Mouse (Mus musculus): ENCODE measurements around the gene Rnf34. TPM values are rescaled to one million over a fixed set of nuclear protein-coding genes. Genes with fewer than 3 reads are reported as not detected.
A peak's percentile ranks its signal among the peaks of the same experiment; 100 is the strongest.

Rnf34 gene
- polyA plus RNA-seq, 1 experiment from 2014 or later: 38.1 TPM

DNA sequence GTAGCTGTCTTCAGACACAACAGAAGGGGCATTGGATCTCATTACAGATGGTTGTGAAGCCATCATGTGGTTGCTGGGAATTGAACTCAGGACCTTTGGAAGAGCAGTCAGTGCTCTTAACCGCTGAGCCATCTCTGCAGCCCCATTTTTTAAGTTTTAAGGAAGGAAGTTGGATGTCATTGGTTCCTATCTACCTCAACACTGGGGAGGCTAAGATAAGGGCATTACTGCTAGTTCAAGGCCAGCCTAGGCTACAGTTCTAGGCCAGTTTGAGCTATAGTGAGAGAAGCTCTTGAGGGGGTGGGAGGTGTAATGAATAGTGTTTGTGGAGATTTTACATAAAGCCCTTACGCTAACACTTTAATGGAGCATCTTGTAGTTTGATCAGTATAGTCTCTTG lies 13.2 kb downstream of the Rnf34 start:
- no peaks in the 10 kb centered on the region for H3K27me3 ChIP-seq
- in situ Hi-C loops (cut with MboI; ENCODE audit: low pct_unique_long_range_greater_than_20kb): no loop called here
- no peak for TF ChIP-seq CTCF (IDR thresholded peaks at IDR 0.05)
- DNase-seq (ENCODE audit: low read depth, low spot score) (no peak), ATAC-seq (no peak)
- CTCF ChIA-PET: interaction anchor here (1.1 to 1.6 kb wide), 4 partner anchors 10 to 19 kb away, joined by 3 to 5 read pairs (median 4); no protein-coding TSS in a partner anchor
- POLR2A ChIA-PET: interaction anchor here (1.0 kb wide), 1 partner anchor 12 kb away, joined by 3 read pairs; no protein-coding TSS in a partner anchor

DNA sequence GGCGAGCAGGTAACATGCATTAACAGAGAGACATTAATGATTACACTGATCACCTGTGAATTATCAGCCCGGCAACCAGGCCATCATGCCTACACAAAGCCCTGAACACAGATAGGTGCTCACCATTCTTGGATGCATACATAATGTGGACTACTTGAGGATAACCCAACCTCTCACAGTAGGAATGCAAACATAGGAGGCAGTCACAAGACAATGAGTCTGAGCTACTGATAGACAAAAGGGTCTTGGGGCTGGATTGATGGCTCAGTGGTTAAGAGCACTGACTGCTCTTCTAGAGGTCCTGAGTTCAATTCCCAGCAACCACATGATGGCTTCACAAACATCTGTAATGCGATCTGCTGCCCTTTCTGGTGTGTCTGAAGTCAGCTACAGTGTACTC lies 22.8 kb downstream of the Rnf34 start:
- H3K27me3 ChIP-seq: no peaks in the 10 kb centered on the region
- ATAC-seq (no peak), DNase-seq (ENCODE audit: low read depth, low spot score) (no peak)
- TF ChIP-seq CTCF (IDR thresholded peaks at IDR 0.05): no peak
- in situ Hi-C loops (cut with MboI; ENCODE audit: low pct_unique_long_range_greater_than_20kb): no loop called here
- ChIA-PET POLR2A (no interaction called here), CTCF (interaction anchor here (1.6 to 2.0 kb wide), 2 partner anchors 9 to 11 kb away, joined by 3 to 8 read pairs; no protein-coding TSS in a partner anchor)

DNA sequence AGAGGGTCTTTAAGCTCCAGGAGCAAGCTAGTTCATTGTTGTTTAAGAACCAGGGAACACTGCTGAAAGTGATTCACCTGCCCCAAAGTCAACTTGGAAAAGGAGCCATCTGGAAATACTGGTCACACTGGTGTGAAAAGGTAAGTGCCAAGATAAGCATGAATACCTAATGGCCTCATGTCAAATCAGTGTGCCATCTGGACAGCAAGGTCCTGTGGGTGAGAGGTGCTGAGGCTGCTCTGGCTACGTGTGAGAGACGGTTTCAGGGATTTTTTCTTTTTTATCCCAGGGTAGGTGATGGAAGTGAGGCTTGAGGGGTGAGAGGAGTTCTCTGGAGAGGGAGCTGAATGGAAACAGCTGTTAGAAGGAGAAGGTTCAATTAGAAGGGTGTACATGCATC lies 23.7 kb downstream of the Rnf34 start:
- no peak for TF ChIP-seq CTCF (IDR thresholded peaks at IDR 0.05)
- in situ Hi-C loops (cut with MboI; ENCODE audit: low pct_unique_long_range_greater_than_20kb): no loop called here
- CTCF ChIA-PET: interaction anchor here (0.6 to 2.0 kb wide), 3 partner anchors 10 to 21 kb away, joined by 3 to 8 read pairs (median 3); no protein-coding TSS in a partner anchor
- no peaks in the 10 kb centered on the region for H3K27me3 ChIP-seq
- ATAC-seq: no peak
- DNase-seq (ENCODE audit: low read depth, low spot score): no peak
- POLR2A ChIA-PET: no interaction called here

DNA sequence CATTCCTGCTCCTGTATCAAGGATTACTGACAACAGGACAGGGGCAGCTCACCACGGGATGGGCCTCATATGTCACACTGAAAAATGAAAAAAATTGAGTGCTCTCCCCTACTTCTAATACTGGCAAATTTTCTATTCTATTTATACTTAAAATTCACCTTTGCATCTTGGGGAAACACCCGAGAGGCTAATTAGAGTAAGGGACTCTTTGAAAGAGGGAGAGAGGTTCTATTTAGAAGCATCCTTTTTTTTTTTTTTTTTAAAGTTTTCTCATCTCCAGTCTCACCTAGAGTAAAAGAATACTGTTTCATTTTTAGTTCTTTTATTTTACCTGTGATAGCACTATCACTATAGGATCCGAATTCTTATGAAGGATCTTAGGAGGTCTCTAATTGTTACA lies 24.5 kb downstream of the Rnf34 start:
- H3K27me3 ChIP-seq: no peaks in the 10 kb centered on the region
- ChIA-PET POLR2A (no interaction called here), CTCF (interaction anchor here (1.0 to 2.0 kb wide), 2 partner anchors 10 to 20 kb away, joined by 3 to 8 read pairs; no protein-coding TSS in a partner anchor)
- in situ Hi-C loops (cut with MboI; ENCODE audit: low pct_unique_long_range_greater_than_20kb): no loop called here
- TF ChIP-seq CTCF (IDR thresholded peaks at IDR 0.05): no peak
- ATAC-seq: no peak
- DNase-seq (ENCODE audit: low read depth, low spot score): no peak

DNA sequence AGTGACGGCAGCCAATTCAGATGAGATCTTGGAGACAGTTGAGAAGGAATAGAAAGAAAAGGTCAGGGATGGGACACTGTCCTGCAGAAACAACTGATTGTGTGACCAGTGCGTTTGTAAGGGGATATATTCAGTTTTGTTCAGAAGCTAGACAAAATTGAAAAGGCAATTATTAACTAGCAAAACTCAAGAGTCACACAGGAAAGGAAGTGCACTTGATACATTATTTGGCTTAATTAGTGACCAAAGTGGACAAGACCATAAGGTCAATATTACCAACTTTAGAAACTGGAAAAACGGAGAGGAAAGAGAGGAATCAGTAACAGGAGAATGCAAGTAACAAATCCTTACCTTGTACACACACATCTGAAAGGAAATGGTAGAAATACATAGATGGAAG lies 26.8 kb downstream of the Rnf34 start:
- ChIA-PET POLR2A (no interaction called here), CTCF (interaction anchor here (1.5 kb wide), 1 partner anchor 13 kb away, joined by 4 read pairs; no protein-coding TSS in a partner anchor)
- DNase-seq (ENCODE audit: low read depth, low spot score) (no peak), ATAC-seq (no peak)
- TF ChIP-seq CTCF (IDR thresholded peaks at IDR 0.05): no peak
- no peaks in the 10 kb centered on the region for H3K27me3 ChIP-seq
- in situ Hi-C loops (cut with MboI; ENCODE audit: low pct_unique_long_range_greater_than_20kb): no loop called here

DNA sequence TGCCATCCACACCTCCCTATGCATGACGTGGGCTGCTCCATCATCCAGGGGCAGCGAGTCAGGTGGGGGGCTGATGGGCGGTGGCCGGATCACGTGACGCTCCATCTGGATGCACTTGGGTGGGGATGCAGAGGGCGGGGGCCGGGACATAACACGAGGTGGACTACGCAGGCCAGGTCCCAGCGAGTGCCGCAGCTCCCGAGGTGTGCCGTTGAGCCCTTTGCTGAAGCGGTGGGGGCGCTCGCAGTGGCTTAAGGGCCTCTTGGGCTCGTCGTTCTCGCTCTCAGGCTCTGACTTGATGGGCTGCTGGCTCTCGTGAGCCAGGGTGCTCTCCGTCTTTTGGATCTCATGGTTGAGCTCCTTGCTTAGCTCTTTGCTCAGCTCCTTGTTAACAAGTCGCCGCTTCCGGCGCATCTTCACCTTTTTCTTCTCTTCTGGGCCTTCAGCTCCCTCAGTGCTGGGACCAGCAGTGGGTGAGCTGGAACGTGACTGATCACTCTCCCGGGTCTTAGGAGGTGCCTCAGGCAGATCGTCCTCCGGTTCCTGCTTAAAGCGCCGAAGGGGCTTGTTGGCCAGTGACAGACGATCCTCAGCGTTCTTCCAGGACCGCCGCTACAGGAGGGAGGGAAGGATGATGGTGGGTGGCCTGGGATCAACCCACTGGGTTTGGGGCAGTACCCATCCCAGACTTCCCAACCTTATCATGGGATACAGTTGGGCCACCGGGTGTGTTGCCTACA lies 30.6 kb downstream of the Rnf34 start:
- in situ Hi-C loops (cut with MboI; ENCODE audit: low pct_unique_long_range_greater_than_20kb): no loop called here
- no peak for ATAC-seq
- no peaks in the 10 kb centered on the region for H3K27me3 ChIP-seq
- no peak for TF ChIP-seq CTCF (IDR thresholded peaks at IDR 0.05)
- ChIA-PET POLR2A (interaction anchor here (0.9 to 1.5 kb wide), 3 partner anchors 14 to 64 kb away, joined by 3 to 4 read pairs (median 3); no protein-coding TSS in a partner anchor), CTCF (interaction anchor here (1.1 to 2.8 kb wide), 10 partner anchors 11 to 74 kb away, joined by 3 to 13 read pairs (median 4); no protein-coding TSS in a partner anchor)
- DNase-seq (ENCODE audit: low read depth, low spot score): no peak

DNA sequence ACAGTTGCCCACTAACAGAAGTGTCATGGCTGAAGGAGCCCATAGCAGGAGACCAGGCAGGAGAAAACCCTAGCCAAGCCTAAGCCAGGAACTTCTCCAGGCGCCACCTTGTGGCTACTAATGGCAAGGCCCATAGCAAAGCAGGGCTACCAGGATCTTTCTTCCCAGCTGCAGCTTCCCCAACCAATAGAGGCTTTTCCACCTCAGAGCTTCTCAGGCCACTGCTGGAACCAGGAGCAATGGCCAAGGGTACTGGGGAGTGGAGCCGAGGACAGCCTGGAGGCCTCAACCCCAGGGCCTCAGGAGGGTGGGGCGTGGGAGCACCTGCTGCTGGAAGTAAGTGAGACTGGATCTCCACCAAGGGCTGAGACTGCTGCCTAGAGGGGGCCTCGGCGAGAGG lies 31.5 kb downstream of the Rnf34 start:
- TF ChIP-seq CTCF (IDR thresholded peaks at IDR 0.05): peak; percentile 96
- DNase-seq (ENCODE audit: low read depth, low spot score) (no peak), ATAC-seq (peak; percentile 37)
- in situ Hi-C loops (cut with MboI; ENCODE audit: low pct_unique_long_range_greater_than_20kb): no loop called here
- no peaks in the 10 kb centered on the region for H3K27me3 ChIP-seq
- ChIA-PET CTCF (interaction anchor here (0.7 to 2.8 kb wide), 12 partner anchors 9 to 74 kb away, joined by 3 to 13 read pairs (median 4); no protein-coding TSS in a partner anchor), POLR2A (interaction anchor here (0.9 to 1.5 kb wide), 2 partner anchors 15 to 28 kb away, joined by 3 to 4 read pairs; no protein-coding TSS in a partner anchor)

DNA sequence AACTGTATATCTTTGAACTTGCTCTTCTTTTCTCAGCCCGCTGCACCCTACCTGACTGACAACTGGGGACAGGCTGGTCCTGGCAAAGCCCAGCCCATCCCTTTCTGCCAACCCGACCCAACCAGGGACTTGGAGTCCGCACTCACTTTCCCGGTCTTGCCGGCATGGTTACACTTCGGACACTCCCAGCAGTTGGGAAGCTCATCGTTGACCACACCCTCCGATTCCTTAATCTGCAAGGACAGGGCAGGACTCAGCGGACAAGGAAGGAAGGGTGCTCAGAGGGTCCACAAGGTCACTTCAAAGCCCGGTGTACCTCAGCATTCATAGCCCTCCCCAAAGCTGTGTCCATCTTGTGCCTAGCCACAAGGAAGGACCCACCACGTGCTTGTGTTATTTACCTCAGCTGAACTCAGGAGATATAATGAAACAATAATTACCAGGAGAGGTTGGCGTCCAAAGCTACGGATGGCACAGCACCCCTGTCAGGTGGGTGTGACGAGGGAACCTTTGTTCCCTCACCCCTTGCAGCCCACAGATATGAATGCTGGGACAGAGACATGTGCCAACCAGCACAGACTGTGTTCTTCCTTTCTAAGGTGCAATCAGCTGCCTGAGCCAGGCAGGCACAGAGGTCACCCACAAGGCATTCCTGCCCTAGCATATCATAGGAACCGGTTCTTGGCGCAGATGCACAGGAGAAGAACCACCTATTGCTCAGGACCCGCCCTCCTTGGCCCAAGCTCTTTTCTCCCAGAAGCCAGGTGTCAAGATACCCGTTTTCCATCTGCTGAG lies 32.6 kb downstream of the Rnf34 start:
- in situ Hi-C loops (cut with MboI; ENCODE audit: low pct_unique_long_range_greater_than_20kb): no loop called here
- ATAC-seq (no peak), DNase-seq (ENCODE audit: low read depth, low spot score) (no peak)
- POLR2A ChIA-PET: interaction anchor here (0.7 kb wide), 1 partner anchor 41 kb away, joined by 3 read pairs; no protein-coding TSS in a partner anchor
- TF ChIP-seq CTCF (IDR thresholded peaks at IDR 0.05): no peak
- CTCF ChIA-PET: interaction anchor here (0.8 to 2.8 kb wide), 10 partner anchors 9 to 71 kb away, joined by 3 to 13 read pairs (median 4); no protein-coding TSS in a partner anchor
- no peaks in the 10 kb centered on the region for H3K27me3 ChIP-seq

DNA sequence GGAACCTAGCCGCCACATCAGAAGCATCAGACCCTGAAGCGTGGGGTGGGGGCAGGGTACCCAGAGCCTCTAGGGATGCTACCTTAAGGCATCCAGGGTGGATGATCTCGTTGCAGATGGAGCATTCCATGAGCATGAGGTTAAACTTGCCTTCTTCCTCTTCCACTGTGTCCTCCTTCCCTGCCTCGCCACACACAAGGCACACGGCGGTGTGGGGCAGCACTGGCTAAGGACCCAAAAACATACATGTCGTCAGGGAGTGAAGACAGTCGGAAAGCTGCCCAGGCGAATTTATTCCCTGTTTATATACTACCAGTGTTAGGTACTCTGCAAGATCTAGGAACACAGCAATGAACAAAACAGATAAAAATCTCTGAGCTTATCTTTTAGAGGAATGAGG lies 33.4 kb downstream of the Rnf34 start:
- DNase-seq (ENCODE audit: low read depth, low spot score) (no peak), ATAC-seq (no peak)
- POLR2A ChIA-PET: interaction anchor here (0.7 kb wide), 2 partner anchors 40 to 162 kb away, joined by 3 read pairs; no protein-coding TSS in a partner anchor
- CTCF ChIA-PET: interaction anchor here (0.9 to 2.8 kb wide), 5 partner anchors 10 to 71 kb away, joined by 3 to 8 read pairs (median 4); no protein-coding TSS in a partner anchor
- TF ChIP-seq CTCF (IDR thresholded peaks at IDR 0.05): no peak
- in situ Hi-C loops (cut with MboI; ENCODE audit: low pct_unique_long_range_greater_than_20kb): no loop called here
- H3K27me3 ChIP-seq: no peaks in the 10 kb centered on the region

DNA sequence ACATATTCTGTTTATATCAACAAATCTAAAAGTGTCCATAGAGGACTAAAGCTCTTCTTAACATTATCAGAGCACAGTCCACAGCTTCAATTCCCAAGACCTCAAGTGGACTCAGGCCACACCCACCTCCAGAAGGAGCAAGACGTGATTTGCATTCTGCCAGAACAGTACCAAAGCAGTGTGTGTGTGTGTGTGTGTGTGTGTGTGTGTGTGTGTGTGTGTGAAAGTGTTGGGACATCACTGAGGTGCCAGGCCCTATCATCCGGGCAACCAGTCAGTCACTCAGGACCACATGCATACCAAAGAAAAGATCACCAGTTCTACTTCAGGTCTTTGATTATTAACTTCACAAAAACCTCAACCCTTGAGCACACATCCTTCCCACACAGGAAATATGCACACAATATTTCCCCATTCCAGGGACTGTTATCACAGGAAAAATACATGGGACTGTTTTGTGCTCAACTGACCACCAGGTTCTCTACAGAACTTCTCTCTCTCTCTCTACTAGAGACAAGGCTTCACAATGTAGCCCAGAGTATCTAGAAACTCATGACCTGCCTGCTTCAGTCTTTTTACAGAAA lies 33.9 kb downstream of the Rnf34 start:
- in situ Hi-C loops (cut with MboI; ENCODE audit: low pct_unique_long_range_greater_than_20kb): no loop called here
- ATAC-seq (no peak), DNase-seq (ENCODE audit: low read depth, low spot score) (no peak)
- ChIA-PET POLR2A (interaction anchor here (0.7 to 1.4 kb wide), 3 partner anchors 15 to 161 kb away, joined by 3 read pairs; no protein-coding TSS in a partner anchor), CTCF (interaction anchor here (1.4 to 2.8 kb wide), 3 partner anchors 10 to 72 kb away, joined by 4 to 8 read pairs (median 4); no protein-coding TSS in a partner anchor)
- TF ChIP-seq CTCF (IDR thresholded peaks at IDR 0.05): no peak
- H3K27me3 ChIP-seq: no peaks in the 10 kb centered on the region
